23 mouse cellular contexts compared by ENCODE assay signal in the genomic region with DNA sequence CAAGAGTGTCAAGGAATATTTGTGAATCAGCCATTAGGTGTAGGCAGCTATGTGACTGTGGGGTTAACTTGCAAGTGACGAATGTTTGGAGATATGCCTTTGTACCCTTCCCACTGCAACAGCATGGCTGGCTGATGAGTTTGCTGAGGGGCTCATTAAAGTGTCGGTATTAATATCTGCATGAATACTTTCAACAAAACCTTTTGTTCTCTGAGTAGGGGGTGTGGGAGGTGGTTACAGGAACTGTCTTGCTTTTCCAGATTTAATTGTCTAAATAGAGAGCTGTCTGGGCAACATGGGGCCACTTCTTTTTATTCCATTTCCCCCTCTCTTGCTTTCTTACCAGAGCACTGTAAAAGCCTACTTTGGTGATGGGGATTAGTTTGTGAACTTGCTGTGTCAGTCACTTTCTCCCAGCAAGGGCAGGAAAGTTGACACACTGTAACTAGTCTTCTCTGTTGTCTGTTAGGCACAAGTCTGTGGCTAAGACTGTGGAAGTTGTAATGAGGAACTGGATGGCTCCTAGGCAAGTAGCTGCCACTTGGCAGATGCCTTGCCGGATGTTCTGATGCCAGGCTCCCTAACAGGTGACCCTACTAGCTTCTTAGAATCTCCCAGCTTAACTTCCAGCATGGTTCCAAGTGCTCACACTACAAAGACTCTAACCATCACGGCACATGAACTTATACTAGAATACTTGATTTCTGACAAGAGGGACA.
A peak's percentile ranks its signal among the peaks of the same experiment; 100 is the strongest.
DNase-seq lines count a peak whose midpoint lies in the region; ATAC-seq and TF ChIP-seq lines count a peak whose summit lies in the region.
"Had no signal": no experiment of that assay in that cellular context is flagged by ENCODE, and none has a peak within 500 bp of the region (broad histone marks: within the 10 kb centered on the region; RNA-seq: fewer than 3 reads in every experiment).

No protein-coding gene starts in this region.

- TF ChIP-seq EP300 in liver, postnatal 0 days (IDR thresholded peaks at IDR 0.05; ENCODE audit: low read depth): no peak

- no peak overlapping the region for H3K4me3 ChIP-seq in liver, postnatal 0 days (ENCODE audit: low read depth, low read length)
- H3K4me3 ChIP-seq in midbrain, postnatal 0 days (ENCODE audit: low read depth, low read length): no peak overlapping the region
- H3K4me3 ChIP-seq: hindbrain, embryonic 10.5 days; liver, embryonic 13.5 days; midbrain, embryonic 15.5 days had no signal

- no peak for TF ChIP-seq CTCF in liver, postnatal 0 days (IDR thresholded peaks at IDR 0.05; ENCODE audit: low read depth)
- no peak for TF ChIP-seq CTCF in midbrain, postnatal 0 days (IDR thresholded peaks at IDR 0.05)

- no peaks in the 10 kb centered on the region for H3K36me3 ChIP-seq in liver, postnatal 0 days (replicated peaks; ENCODE audit: insufficient read depth, low read length)
- no peaks in the 10 kb centered on the region for H3K36me3 ChIP-seq in midbrain, postnatal 0 days (ENCODE audit: insufficient read depth, low read length)
- H3K36me3 ChIP-seq: G1E; hindbrain, embryonic 10.5 days; liver, embryonic 13.5 days; midbrain, embryonic 15.5 days had no signal

- no peak overlapping the region for H3K27ac ChIP-seq in liver, postnatal 0 days (ENCODE audit: low read depth)
- no peak overlapping the region for H3K27ac ChIP-seq in midbrain, postnatal 0 days (ENCODE audit: low read depth, low read length)
- H3K27ac ChIP-seq: hindbrain, embryonic 10.5 days; liver, embryonic 13.5 days; midbrain, embryonic 15.5 days had no signal

- no peaks in the 10 kb centered on the region for H3K9me3 ChIP-seq in liver, postnatal 0 days (ENCODE audit: low read length)
- no peaks in the 10 kb centered on the region for H3K9me3 ChIP-seq in midbrain, postnatal 0 days (ENCODE audit: low read length)
- H3K9me3 ChIP-seq: G1E; hindbrain, embryonic 10.5 days; liver, embryonic 13.5 days; midbrain, embryonic 15.5 days had no signal

- no peaks in the 10 kb centered on the region for H3K27me3 ChIP-seq in liver, postnatal 0 days (ENCODE audit: insufficient read depth, low read length)
- H3K27me3 ChIP-seq in midbrain, postnatal 0 days (ENCODE audit: insufficient read depth, low read length): no peaks in the 10 kb centered on the region
- H3K27me3 ChIP-seq: CH12.LX; liver, embryonic 13.5 days; midbrain, embryonic 15.5 days had no signal

- 66% methylated on average over 4 of the region's 4 CpGs for WGBS in liver, postnatal 0 days (ENCODE audit: insufficient replicate concordance)
- WGBS in midbrain, postnatal 0 days: 78% methylated on average over 4 of the region's 4 CpGs

- H3K4me1 ChIP-seq in liver, postnatal 0 days (ENCODE audit: insufficient read depth): no peaks in the 10 kb centered on the region
- no peaks in the 10 kb centered on the region for H3K4me1 ChIP-seq in midbrain, postnatal 0 days (ENCODE audit: insufficient read depth, low read length)
- H3K4me1 ChIP-seq: hindbrain, embryonic 10.5 days; liver, embryonic 13.5 days had no signal

- peak; percentile 15 for DNase-seq in gastrocnemius, adult 18-20 months (ENCODE audit: low spot score)
- DNase-seq in gastrocnemius, postnatal 25 days: no peak
- DNase-seq in brain, adult 2 months (ENCODE audit: low read depth, low spot score): peak; percentile 11
- DNase-seq in telencephalon, adult 2 months (ENCODE audit: low read depth, low spot score): peak; percentile 2
- no peak for DNase-seq in liver, postnatal 0 days
- DNase-seq in midbrain, postnatal 0 days (ENCODE audit: low spot score): no peak
- DNase-seq: adrenal gland, adult 8-10 months; cerebellum, adult 8-10 months; cerebellum, postnatal 36 days; gastrocnemius, postnatal 36 days; kidney, postnatal 36 days; liver, embryonic 13.5 days; lung, embryonic 14.5 days; lung, postnatal 36 days had no signal

- no peak overlapping the region for H3K4me2 ChIP-seq in liver, postnatal 0 days (ENCODE audit: low read depth, low read length)
- H3K4me2 ChIP-seq in midbrain, postnatal 0 days (ENCODE audit: low read depth, low read length, poor library complexity, severe bottlenecking): no peak overlapping the region
- H3K4me2 ChIP-seq: heart, embryonic 11.5 days; liver, embryonic 13.5 days; lung, embryonic 14.5 days; midbrain, embryonic 15.5 days had no signal

- no peak overlapping the region for H3K9ac ChIP-seq in liver, postnatal 0 days (replicated peaks)
- no peak overlapping the region for H3K9ac ChIP-seq in midbrain, postnatal 0 days (replicated peaks; ENCODE audit: low read length, poor library complexity, severe bottlenecking)
- H3K9ac ChIP-seq: liver, embryonic 13.5 days; lung, embryonic 14.5 days; midbrain, embryonic 15.5 days had no signal

- peak; percentile 91 for ATAC-seq in granulocyte monocyte progenitor cell, adult 5-6 weeks (replicated peaks; ENCODE audit: poor library complexity, severe bottlenecking)
- no peak for ATAC-seq in liver, postnatal 0 days
- no peak for ATAC-seq in midbrain, postnatal 0 days (ENCODE audit: low FRiP score)
- ATAC-seq: activated CD4-positive, CD25-positive, alpha-beta regulatory T cell, adult 4 months; hindbrain, embryonic 16.5 days; intestine, postnatal 0 days; midbrain, embryonic 15.5 days had no signal

Comparison
In these comparisons a context has a peak if more than half of its experiments do, and no peak if none do; other contexts are left out.
1. DNase-seq: peak in gastrocnemius, adult 18-20 months (single experiment), brain, adult 2 months (single experiment) and telencephalon, adult 2 months (single experiment); none in gastrocnemius, postnatal 25 days (single experiment), liver, postnatal 0 days (single experiment) and midbrain, postnatal 0 days (single experiment).